Mouse (Mus musculus): ENCODE data around the gene Camkmt. TPM values are rescaled to one million over a fixed set of nuclear protein-coding genes. Genes with fewer than 3 reads are reported as not detected.

The Camkmt gene
- total RNA-seq, 2 experiments from 2014 or later = 1.3 to 1.4 TPM

GRCm38 (mm10) chr17:85292276-85292675 is 201.9 kb downstream of the Camkmt start:
- DNase-seq = no peak

GRCm38 (mm10) chr17:85303686-85304085 is 213.3 kb downstream of the Camkmt start:
- DNase-seq = no peak

GRCm38 (mm10) chr17:85308566-85308965 is 218.2 kb downstream of the Camkmt start:
- no peak for DNase-seq

GRCm38 (mm10) chr17:85309046-85309445 is 218.7 kb downstream of the Camkmt start:
- no peak for DNase-seq

- DNase-seq = no peak
Measured at GRCm38 (mm10) chr17:85311348-85311747, 221.0 kb downstream of the Camkmt start.

- DNase-seq = no peak
Measured at GRCm38 (mm10) chr17:85318401-85318800, 228.0 kb downstream of the Camkmt start.

- no peak for DNase-seq
Measured at GRCm38 (mm10) chr17:85319779-85320300, 229.5 kb downstream of the Camkmt start.

GRCm38 (mm10) chr17:85328901-85329300 is 238.5 kb downstream of the Camkmt start:
- no peak for DNase-seq

GRCm38 (mm10) chr17:85335464-85335863 is 245.1 kb downstream of the Camkmt start:
- DNase-seq = no peak

- no peak for DNase-seq
Measured at GRCm38 (mm10) chr17:85337666-85338065, 247.3 kb downstream of the Camkmt start.

GRCm38 (mm10) chr17:85341134-85341700 is 250.9 kb downstream of the Camkmt start:
- DNase-seq = no peak

GRCm38 (mm10) chr17:85342471-85342870 is 252.1 kb downstream of the Camkmt start:
- no peak for DNase-seq

- DNase-seq = no peak
Measured at GRCm38 (mm10) chr17:85343435-85343834, 253.1 kb downstream of the Camkmt start.

- DNase-seq = no peak
Measured at GRCm38 (mm10) chr17:85346701-85347100, 256.3 kb downstream of the Camkmt start.

GRCm38 (mm10) chr17:85349331-85349935 is 259.1 kb downstream of the Camkmt start:
- no peak for DNase-seq

- DNase-seq = no peak
Measured at GRCm38 (mm10) chr17:85351301-85351700, 260.9 kb downstream of the Camkmt start.

GRCm38 (mm10) chr17:85352731-85353130 is 262.4 kb downstream of the Camkmt start:
- no peak for DNase-seq

- no peak for DNase-seq
Measured at GRCm38 (mm10) chr17:85353191-85353590, 262.8 kb downstream of the Camkmt start.

- DNase-seq = no peak
Measured at GRCm38 (mm10) chr17:85353636-85354035, 263.3 kb downstream of the Camkmt start.

- DNase-seq = no peak
Measured at GRCm38 (mm10) chr17:85355356-85355755, 265.0 kb downstream of the Camkmt start.

GRCm38 (mm10) chr17:85361006-85361405 is 270.7 kb downstream of the Camkmt start:
- no peak for DNase-seq

GRCm38 (mm10) chr17:85367319-85367718 is 277.0 kb downstream of the Camkmt start:
- DNase-seq = no peak

GRCm38 (mm10) chr17:85368776-85369175 is 278.4 kb downstream of the Camkmt start:
- no peak for DNase-seq

- DNase-seq = no peak
Measured at GRCm38 (mm10) chr17:85372076-85372475, 281.7 kb downstream of the Camkmt start.
